ENCODE assay signal across 15 mouse cellular contexts in the genomic region with DNA sequence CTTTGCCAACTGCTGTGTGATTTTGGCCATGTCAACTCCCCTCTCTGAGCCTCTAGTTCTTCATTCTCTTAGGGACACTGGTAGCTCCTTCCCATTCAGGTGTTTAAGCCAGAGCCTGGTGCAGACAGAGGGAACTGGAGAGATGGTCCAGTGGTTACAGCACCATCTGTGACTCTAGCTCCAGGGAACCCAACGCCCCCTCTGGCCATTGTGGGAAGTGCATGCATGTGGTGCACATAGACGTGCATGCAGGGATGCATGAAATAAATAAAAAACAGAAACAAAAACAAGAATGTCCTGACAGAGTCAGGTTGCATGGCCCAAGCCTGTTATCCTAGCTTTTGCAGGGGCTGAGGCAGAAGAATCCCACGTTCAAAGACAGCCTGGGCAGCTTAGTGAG. TPM values are rescaled to one million over a fixed set of nuclear protein-coding genes. Genes with fewer than 3 reads are reported as not detected.
DNase-seq lines count a peak whose midpoint lies in the region; ATAC-seq and TF ChIP-seq lines count a peak whose summit lies in the region.
"Had no signal": no experiment of that assay in that cellular context is flagged by ENCODE, and none has a peak within 500 bp of the region (broad histone marks: within the 10 kb centered on the region; RNA-seq: fewer than 3 reads in every experiment).

No protein-coding gene starts in this region.

- no peak overlapping the region for H3K4me2 ChIP-seq in liver, embryonic 14.5 days (ENCODE audit: low read depth)
- H3K4me2 ChIP-seq: embryonic facial prominence, embryonic 15.5 days; hindbrain, embryonic 12.5 days; kidney, embryonic 15.5 days; limb, embryonic 12.5 days; stomach, embryonic 15.5 days had no signal

- no peak for DNase-seq in cerebellum, adult 2 months
- no peak for DNase-seq in cerebellum, adult 11 months
- no peak for DNase-seq in liver, embryonic 14.5 days (ENCODE audit: low read depth in 3 of 3, low spot score in 3 of 3)
- DNase-seq in liver: no peak
- no peak for DNase-seq in right cerebral cortex, adult 2 months (ENCODE audit: low spot score in 2 of 2)
- DNase-seq: right cerebral cortex, postnatal 4 days had no signal

- H3K9ac ChIP-seq in liver, embryonic 14.5 days (replicated peaks): no peak overlapping the region
- H3K9ac ChIP-seq: embryonic facial prominence, embryonic 15.5 days; hindbrain, embryonic 12.5 days; kidney, embryonic 15.5 days; limb, embryonic 12.5 days; stomach, embryonic 15.5 days had no signal

- TF ChIP-seq CTCF in cerebellum, adult 2 months (IDR thresholded peaks at IDR 0.05; ENCODE audit: borderline replicate concordance, insufficient read depth, low read depth, low read length): peak; percentile 45; the same call in 1 of the 2 replicates
- TF ChIP-seq CTCF in liver, embryonic 14.5 days (IDR thresholded peaks at IDR 0.05; ENCODE audit: low read depth): peak; percentile 79
- peak; percentile 98 for TF ChIP-seq CTCF in E14TG2a.4 (conservative IDR thresholded peaks at IDR 0.05; ENCODE audit: low read length)
- peak; percentile 44; the same call in 1 of the 2 replicates for TF ChIP-seq CTCF in embryonic fibroblast, embryonic 13.5 days (IDR thresholded peaks at IDR 0.05; ENCODE audit: borderline replicate concordance, insufficient read depth, low read length)

- no peak for TF ChIP-seq POLR2A in cerebellum, adult 2 months (IDR thresholded peaks at IDR 0.05; ENCODE audit: borderline replicate concordance, insufficient read depth, low read length)
- no peak for TF ChIP-seq POLR2A in embryonic fibroblast, embryonic 13.5 days (IDR thresholded peaks at IDR 0.05; ENCODE audit: low read depth, low read length)

- no peak overlapping the region for H3K27ac ChIP-seq in cerebellum, adult 2 months (ENCODE audit: insufficient read depth, low read length)
- no peak overlapping the region for H3K27ac ChIP-seq in liver, embryonic 14.5 days
- H3K27ac ChIP-seq in embryonic fibroblast, embryonic 13.5 days (ENCODE audit: insufficient read depth, low read length): no peak overlapping the region
- H3K27ac ChIP-seq: embryonic facial prominence, embryonic 15.5 days; hindbrain, embryonic 12.5 days; kidney, embryonic 15.5 days; limb, embryonic 12.5 days; macrophage; stomach, embryonic 15.5 days had no signal

- 71% methylated on average over 3 of the region's 3 CpGs for WGBS in cerebellum, adult 2 months
- WGBS in liver, embryonic 14.5 days (ENCODE audit: insufficient replicate concordance): 58% methylated on average over 3 of the region's 3 CpGs

- peaks cover 3% of the 10 kb centered on the region; the same call in 1 of the 2 replicates for H3K4me1 ChIP-seq in cerebellum, adult 2 months (ENCODE audit: control insufficient read depth, insufficient read depth, low read length)
- peaks cover 7 to 10% of the 10 kb centered on the region in 2 experiments; a peak in 3 of 4 replicates for H3K4me1 ChIP-seq in liver, embryonic 14.5 days (replicated peaks; ENCODE audit: control insufficient read depth in 2 of 2, insufficient read depth in 2 of 2, low read length in 1 of 2)
- peaks cover 72% of the 10 kb centered on the region for H3K4me1 ChIP-seq in E14TG2a.4 (replicated peaks; ENCODE audit: low read depth, low read length)
- H3K4me1 ChIP-seq in embryonic fibroblast, embryonic 13.5 days (ENCODE audit: control insufficient read depth, insufficient read depth, low read length): no peaks in the 10 kb centered on the region

- no peak for ATAC-seq in liver, embryonic 14.5 days (ENCODE audit: insufficient read depth)
- no peak for ATAC-seq in erythroid progenitor cell, adult 5-6 weeks (replicated peaks; ENCODE audit: low FRiP score, poor library complexity, severe bottlenecking)

- no peak overlapping the region for H3K4me3 ChIP-seq in cerebellum, adult 2 months (replicated peaks; ENCODE audit: insufficient read depth, low read depth, low read length)
- H3K4me3 ChIP-seq in liver, embryonic 14.5 days (ENCODE audit: insufficient read depth in 1 of 2, low read depth in 2 of 2, low read length in 2 of 2): no peak overlapping the region
- no peak overlapping the region for H3K4me3 ChIP-seq in E14TG2a.4 (replicated peaks; ENCODE audit: low read length)
- no peak overlapping the region for H3K4me3 ChIP-seq in embryonic fibroblast, embryonic 13.5 days (ENCODE audit: insufficient read depth, low read length)
- H3K4me3 ChIP-seq: embryonic facial prominence, embryonic 15.5 days; hindbrain, embryonic 12.5 days; kidney, embryonic 15.5 days; limb, embryonic 12.5 days; stomach, embryonic 15.5 days had no signal

- H3K9me3 ChIP-seq in liver, embryonic 14.5 days (ENCODE audit: control insufficient read depth, low read length): no peaks in the 10 kb centered on the region
- H3K9me3 ChIP-seq in E14TG2a.4 (ENCODE audit: low read length): peaks cover 3% of the 10 kb centered on the region; the same call in 1 of the 2 replicates
- H3K9me3 ChIP-seq: embryonic facial prominence, embryonic 15.5 days; kidney, embryonic 15.5 days; stomach, embryonic 15.5 days had no signal

- no peaks in the 10 kb centered on the region for H3K36me3 ChIP-seq in liver, embryonic 14.5 days (replicated peaks; ENCODE audit: control insufficient read depth, insufficient read depth, low read depth)
- peaks cover 2% of the 10 kb centered on the region; the same call in 1 of the 2 replicates for H3K36me3 ChIP-seq in E14TG2a.4 (ENCODE audit: insufficient read depth, low read length)
- H3K36me3 ChIP-seq: embryonic facial prominence, embryonic 15.5 days had no signal

- no peaks in the 10 kb centered on the region for H3K27me3 ChIP-seq in cerebellum, adult 2 months (ENCODE audit: control insufficient read depth, insufficient read depth, low read length)
- no peaks in the 10 kb centered on the region for H3K27me3 ChIP-seq in liver, embryonic 14.5 days (ENCODE audit: control insufficient read depth, insufficient read depth, low read length)
- H3K27me3 ChIP-seq in E14TG2a.4 (ENCODE audit: insufficient read depth, low read length): no peaks in the 10 kb centered on the region
- H3K27me3 ChIP-seq: embryonic facial prominence, embryonic 15.5 days; hindbrain, embryonic 12.5 days; kidney, embryonic 15.5 days; limb, embryonic 12.5 days; stomach, embryonic 15.5 days had no signal

- no peak for TF ChIP-seq EP300 in liver, embryonic 14.5 days (IDR thresholded peaks at IDR 0.05; ENCODE audit: low read depth)

RNA-seq across cellular contexts. Expression of a gene that starts 3.0 kb away (rescaled TPM):
- 1,117 and 1,168 TPM in 2 replicates for polyA plus RNA-seq in cerebellum, adult 2 months (2012; rRNA removed)
- 113 and 134 TPM in 2 replicates for polyA plus RNA-seq in liver, embryonic 14.5 days (2012; rRNA removed)
- 139 and 156 TPM in 2 replicates for polyA plus RNA-seq in liver, embryonic 14.5 days (2014; fragmentation: Nextera tagmentation; extraction: Ambion mirVana)
- 354 and 424 TPM in 2 replicates for polyA plus RNA-seq in embryonic fibroblast, embryonic 13.5 days (2011; ENCODE audit: insufficient read length, low read depth, missing spikeins)
- total RNA-seq in erythroid progenitor cell, adult 5-6 weeks (2015; ENCODE audit: low replicate concordance): 103 and 116 TPM in 2 replicates
- total RNA-seq in erythroid progenitor cell, adult 5-6 weeks (2017; ENCODE audit: low replicate concordance): 44.2 and 47.5 TPM in 2 replicates

RNA-seq across cellular contexts. Expression of a gene that starts 11.3 kb away (rescaled TPM):
- polyA plus RNA-seq in cerebellum, adult 2 months (2012; rRNA removed): 105 and 107 TPM in 2 replicates
- 14.8 and 17.0 TPM in 2 replicates for polyA plus RNA-seq in liver, embryonic 14.5 days (2012; rRNA removed)
- 17.3 and 17.4 TPM in 2 replicates for polyA plus RNA-seq in liver, embryonic 14.5 days (2014; fragmentation: Nextera tagmentation; extraction: Ambion mirVana)
- 64.4 and 66.3 TPM in 2 replicates for polyA plus RNA-seq in embryonic fibroblast, embryonic 13.5 days (2011; ENCODE audit: insufficient read length, low read depth, missing spikeins)
- total RNA-seq in erythroid progenitor cell, adult 5-6 weeks (2015; ENCODE audit: low replicate concordance): 7.2 and 11.3 TPM in 2 replicates
- total RNA-seq in erythroid progenitor cell, adult 5-6 weeks (2017; ENCODE audit: low replicate concordance): 8.0 and 11.0 TPM in 2 replicates

RNA-seq across cellular contexts. Expression of a gene that starts 18.1 kb away (rescaled TPM):
- 282 and 321 TPM in 2 replicates for polyA plus RNA-seq in cerebellum, adult 2 months (2012; rRNA removed)
- 5.2 and 6.5 TPM in 2 replicates for polyA plus RNA-seq in liver, embryonic 14.5 days (2012; rRNA removed)
- polyA plus RNA-seq in liver, embryonic 14.5 days (2014; fragmentation: Nextera tagmentation; extraction: Ambion mirVana): 0.82 and 0.90 TPM in 2 replicates
- 22.4 and 25.7 TPM in 2 replicates for polyA plus RNA-seq in embryonic fibroblast, embryonic 13.5 days (2011; ENCODE audit: insufficient read length, low read depth, missing spikeins)
- total RNA-seq in erythroid progenitor cell, adult 5-6 weeks (2015; ENCODE audit: low replicate concordance): not detected in 2 replicates
- not detected in 2 replicates for total RNA-seq in erythroid progenitor cell, adult 5-6 weeks (2017; ENCODE audit: low replicate concordance)

RNA-seq across cellular contexts. Expression of a gene that starts 32.3 kb away (rescaled TPM):
- polyA plus RNA-seq in cerebellum, adult 2 months (2012; rRNA removed): 1.3 and 1.4 TPM in 2 replicates
- polyA plus RNA-seq in liver, embryonic 14.5 days (2012; rRNA removed): 4.2 and 4.6 TPM in 2 replicates
- 3.2 and 4.7 TPM in 2 replicates for polyA plus RNA-seq in liver, embryonic 14.5 days (2014; fragmentation: Nextera tagmentation; extraction: Ambion mirVana)
- polyA plus RNA-seq in embryonic fibroblast, embryonic 13.5 days (2011; ENCODE audit: insufficient read length, low read depth, missing spikeins): 0.83 TPM in 1 of 2 replicates, not detected in the other
- 1.4 TPM in 1 of 2 replicates, not detected in the other for total RNA-seq in erythroid progenitor cell, adult 5-6 weeks (2015; ENCODE audit: low replicate concordance)
- 2.6 and 4.9 TPM in 2 replicates for total RNA-seq in erythroid progenitor cell, adult 5-6 weeks (2017; ENCODE audit: low replicate concordance)

RNA-seq across cellular contexts. Expression of a gene that starts 44.6 kb away (rescaled TPM):
- polyA plus RNA-seq in cerebellum, adult 2 months (2012; rRNA removed): 8.7 and 9.6 TPM in 2 replicates
- 4.5 and 4.8 TPM in 2 replicates for polyA plus RNA-seq in liver, embryonic 14.5 days (2012; rRNA removed)
- 5.6 and 5.8 TPM in 2 replicates for polyA plus RNA-seq in liver, embryonic 14.5 days (2014; fragmentation: Nextera tagmentation; extraction: Ambion mirVana)
- 16.5 and 26.4 TPM in 2 replicates for polyA plus RNA-seq in embryonic fibroblast, embryonic 13.5 days (2011; ENCODE audit: insufficient read length, low read depth, missing spikeins)
- not detected in 2 replicates for total RNA-seq in erythroid progenitor cell, adult 5-6 weeks (2015; ENCODE audit: low replicate concordance)
- 4.1 TPM in 1 of 2 replicates, not detected in the other for total RNA-seq in erythroid progenitor cell, adult 5-6 weeks (2017; ENCODE audit: low replicate concordance)

Comparison
In these comparisons a context has a peak if more than half of its experiments do, and no peak if none do; other contexts are left out.
1. CTCF ChIP-seq: peak in every context shown above with its lines; median percentile 98 in E14TG2a.4; 79 in liver, embryonic 14.5 days; 45 in cerebellum, adult 2 months; 44 in embryonic fibroblast, embryonic 13.5 days.
2. RNA of a gene that starts 18.1 kb away (polyA plus RNA-seq): 282 to 321 TPM in cerebellum, adult 2 months; 22.4 to 25.7 TPM in embryonic fibroblast, embryonic 13.5 days and 0.82 to 6.5 TPM in liver, embryonic 14.5 days; every median in the first group is over 10 times any median in the second.